Mouse (Mus musculus): ENCODE results near the gene Rex2.
"Not testable (repeated sequence)": the region's sequence is repeated elsewhere in the genome, so short reads cannot be mapped to it uniquely, and the experiment has no call there.

- TF ChIP-seq POLR2A (IDR thresholded peaks at IDR 0.05; ENCODE audit: low read depth, low read length); CTCF (IDR thresholded peaks at IDR 0.05; ENCODE audit: borderline replicate concordance, insufficient read depth, low read length): not testable (repeated sequence)
Measured at GRCm38 (mm10) chr4:147063768-147064167, 42.1 kb downstream of the Rex2 start.
